Mouse (Mus musculus): ENCODE measurements at regions not wholly inside any gene's neighbourhood (a gene's known extent, or its start where the extent isn't known, plus 50 kb on each side); places are given as distances from the start of the nearest gene placed in this dataset.

DNA sequence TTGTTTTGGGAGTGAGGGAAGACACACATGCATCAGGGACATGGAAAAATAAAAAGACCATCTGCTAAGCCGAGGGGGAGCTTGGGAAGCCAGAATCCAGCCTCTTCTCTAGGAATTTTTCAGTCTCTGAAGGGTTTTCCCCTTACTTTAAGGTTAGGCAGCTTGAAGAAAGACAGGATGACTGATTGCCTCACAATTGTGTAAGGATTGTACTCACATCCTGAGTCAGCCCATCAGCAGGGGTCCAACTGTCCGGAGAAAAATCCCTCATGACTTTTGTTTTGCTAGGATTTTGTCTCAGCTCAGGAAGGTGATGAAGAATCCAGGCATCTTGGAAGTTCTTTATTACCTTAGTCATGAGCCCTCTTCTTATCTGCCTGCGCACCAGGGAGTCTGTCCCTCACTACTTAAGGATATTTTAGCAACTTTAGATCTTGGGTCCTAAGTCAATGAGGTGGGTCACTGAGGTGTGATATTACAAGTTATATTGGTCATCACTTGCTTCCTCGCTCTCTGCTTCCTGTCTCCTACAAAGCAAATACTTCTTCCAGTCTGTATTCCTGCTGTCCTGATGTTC lies 65.8 kb upstream of the Bmp2k start:
- DNase-seq (ENCODE audit: low spot score in 2 of 2), result no peak

GRCm38 (mm10) chr5:96936239-96936638 lies 61.2 kb upstream of the Bmp2k start:
- no peak for DNase-seq (ENCODE audit: low spot score in 2 of 2)

DNA sequence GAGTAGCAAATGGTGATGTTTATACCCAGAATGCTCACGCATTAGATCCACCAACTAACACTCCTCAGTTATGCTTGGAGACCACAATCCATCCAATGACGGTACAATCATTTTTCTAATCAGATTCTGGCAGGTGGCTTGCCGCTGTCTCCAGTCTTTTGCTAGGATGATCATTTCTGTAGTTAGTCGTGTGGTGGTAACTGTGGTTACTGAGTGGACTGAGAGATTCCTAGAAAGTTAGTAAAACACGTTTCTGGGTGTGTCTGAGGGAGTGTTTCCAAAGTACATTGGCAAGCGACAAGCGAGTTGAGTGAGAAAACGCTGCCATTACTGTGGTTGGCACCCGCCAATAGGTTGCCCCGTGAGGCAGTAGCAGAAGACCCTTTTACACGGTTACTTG lies 58.8 kb upstream of the Bmp2k start:
- DNase-seq (ENCODE audit: low spot score in 2 of 2), result no peak

DNA sequence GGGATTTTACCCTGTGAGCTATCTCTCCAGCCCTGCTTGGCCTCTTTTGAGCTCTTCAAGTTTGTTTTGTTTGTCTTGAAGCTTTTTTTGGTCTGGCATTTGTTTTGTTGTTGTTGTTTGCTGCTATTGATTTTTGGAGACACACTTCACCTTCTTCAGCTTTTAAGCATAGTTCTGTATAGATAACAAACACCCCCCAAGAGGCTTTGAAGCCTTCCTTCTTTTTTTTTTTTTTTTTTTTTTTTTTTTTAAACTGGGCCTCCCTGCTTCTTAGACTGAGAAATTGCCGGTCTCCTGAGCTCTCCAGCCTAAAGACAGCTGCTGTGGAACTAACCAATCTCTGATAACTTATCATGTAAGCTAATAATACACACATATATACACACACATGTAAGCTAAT lies 58.2 kb upstream of the Bmp2k start:
- no peak for DNase-seq (ENCODE audit: low spot score in 2 of 2)

GRCm38 (mm10) chr5:96940170-96941086 lies 57.1 kb upstream of the Bmp2k start:
- DNase-seq (ENCODE audit: low spot score in 2 of 2), result no peak

- DNase-seq (ENCODE audit: low spot score in 2 of 2), result no peak
These were observed 56.4 kb upstream of the Bmp2k start for GRCm38 (mm10) chr5:96941087-96941468.

DNA sequence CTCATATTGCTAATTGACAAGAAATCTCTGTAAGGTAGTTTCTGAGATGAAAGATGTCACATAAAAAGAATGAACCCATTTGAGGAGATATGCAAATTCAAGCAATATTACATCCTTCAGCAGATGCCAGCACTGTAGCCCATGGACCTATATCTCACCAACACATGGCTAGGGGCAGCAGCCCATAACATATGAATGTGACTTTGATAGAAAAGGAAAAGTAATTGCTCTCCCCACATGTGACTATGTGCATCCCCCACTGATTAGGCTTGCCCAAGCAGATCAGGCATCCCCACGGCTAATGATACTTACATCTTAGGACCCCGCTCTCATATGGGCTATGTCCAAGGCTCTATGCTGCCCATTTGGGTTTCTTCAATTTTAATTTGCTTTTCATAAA lies 56.0 kb upstream of the Bmp2k start:
- no peak for DNase-seq (ENCODE audit: low spot score in 2 of 2)
